Mouse (Mus musculus): ENCODE results near the gene Fam19a1.

Gene Fam19a1

DNA sequence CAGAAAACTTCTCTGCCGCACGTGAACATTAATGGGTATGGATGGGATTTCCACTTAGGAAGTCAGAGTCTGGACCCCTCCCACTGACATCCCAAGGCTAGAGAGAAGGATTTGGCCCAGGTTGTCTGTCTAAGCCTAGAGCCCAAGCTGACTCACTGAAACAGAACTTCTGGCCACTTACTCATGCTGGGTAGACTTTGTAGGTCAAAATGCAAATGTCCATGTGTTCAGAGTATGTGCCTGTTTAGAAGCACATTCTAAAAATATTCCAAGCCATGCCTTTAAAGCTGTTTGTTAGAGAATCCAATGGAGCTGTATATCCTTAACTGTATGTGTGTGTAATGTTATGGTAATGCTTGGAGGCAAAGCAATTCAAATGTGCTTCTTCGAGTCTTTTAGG, 145.7 kb downstream of the Fam19a1 start:
- DNase-seq (ENCODE audit: low spot score in 2 of 2) = no peak

DNA sequence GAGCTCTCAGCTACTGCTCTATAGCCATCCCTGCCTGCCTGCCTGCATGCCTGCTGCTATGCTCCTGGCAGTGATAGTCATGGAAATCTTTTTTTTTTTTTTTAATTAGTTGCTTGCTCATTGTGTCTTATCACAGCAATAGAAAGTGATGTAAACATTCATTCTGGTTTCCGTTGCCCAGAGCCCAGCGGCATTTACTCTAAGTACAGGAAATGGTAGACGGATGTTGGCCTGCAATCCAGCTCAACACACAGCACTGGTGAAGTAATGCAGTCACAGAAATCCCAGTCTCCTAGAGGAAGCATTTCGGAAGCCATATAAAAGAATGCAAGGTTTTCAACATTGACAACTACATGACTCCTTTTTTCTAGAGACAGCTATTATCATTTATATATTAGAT, 153.5 kb downstream of the Fam19a1 start:
- DNase-seq (ENCODE audit: low spot score in 2 of 2) = no peak

DNA sequence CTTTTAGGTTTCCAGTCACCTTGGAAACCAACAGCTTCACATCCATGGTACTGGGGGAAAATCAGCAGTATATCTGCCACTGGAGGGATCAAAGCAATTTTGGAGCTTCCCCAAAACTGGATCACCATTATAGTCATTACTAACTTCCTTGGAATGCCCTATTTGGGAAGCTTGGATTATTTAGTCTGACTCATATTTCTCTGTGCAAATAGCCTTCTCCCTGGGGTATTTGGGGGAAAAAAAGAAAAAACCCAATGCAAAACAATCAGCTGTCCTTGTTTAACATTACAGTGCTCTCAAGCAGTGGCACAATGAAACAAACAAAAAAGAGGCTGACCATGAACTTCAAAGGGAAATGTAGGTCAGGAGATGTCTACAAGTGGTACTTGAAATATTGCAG, 155.8 kb downstream of the Fam19a1 start:
- no peak for DNase-seq (ENCODE audit: low spot score in 2 of 2)

DNA sequence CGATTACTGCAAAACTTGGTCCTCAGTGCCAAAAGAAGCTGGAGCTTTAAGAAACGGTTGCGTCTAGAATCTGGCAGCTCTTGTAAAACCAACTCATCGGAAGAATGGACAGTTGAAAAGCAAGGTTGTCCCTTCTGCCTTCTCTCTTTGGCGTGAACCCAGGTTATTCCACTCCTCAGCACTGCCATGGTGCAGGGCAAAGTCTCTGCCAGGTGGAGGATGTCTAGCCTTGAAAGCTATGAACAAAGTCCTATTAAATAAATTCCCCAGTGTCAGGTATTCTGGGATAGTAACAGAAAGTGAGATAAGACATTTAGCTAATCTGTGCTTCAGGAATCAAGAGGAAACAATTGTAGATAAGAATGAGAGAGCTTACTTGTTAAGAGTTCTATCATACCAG, 157.5 kb downstream of the Fam19a1 start:
- no peak for DNase-seq (ENCODE audit: low spot score in 2 of 2)

DNA sequence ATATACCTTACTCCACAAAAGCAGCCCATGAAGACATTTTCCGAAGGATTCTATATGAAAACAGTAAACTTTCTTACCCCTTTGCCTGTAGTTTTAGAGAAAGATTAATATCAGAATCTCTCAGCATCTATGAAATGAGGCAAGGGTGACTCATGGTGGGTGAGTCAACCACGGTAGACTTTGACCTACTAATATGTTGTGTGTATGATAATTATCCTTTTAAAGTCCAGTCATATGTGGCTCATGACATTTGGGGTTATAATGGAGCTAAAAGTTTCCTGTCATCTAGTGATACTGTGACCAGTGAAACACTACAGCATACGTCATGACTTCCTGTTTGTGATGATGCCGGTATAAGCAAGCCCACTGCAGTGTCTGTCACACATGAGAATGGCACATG, 170.8 kb downstream of the Fam19a1 start:
- DNase-seq (ENCODE audit: low spot score in 2 of 2) = no peak

GRCm38 (mm10) chr6:96284590-96284989, 171.6 kb downstream of the Fam19a1 start:
- no peak for DNase-seq (ENCODE audit: low spot score in 2 of 2)

DNA sequence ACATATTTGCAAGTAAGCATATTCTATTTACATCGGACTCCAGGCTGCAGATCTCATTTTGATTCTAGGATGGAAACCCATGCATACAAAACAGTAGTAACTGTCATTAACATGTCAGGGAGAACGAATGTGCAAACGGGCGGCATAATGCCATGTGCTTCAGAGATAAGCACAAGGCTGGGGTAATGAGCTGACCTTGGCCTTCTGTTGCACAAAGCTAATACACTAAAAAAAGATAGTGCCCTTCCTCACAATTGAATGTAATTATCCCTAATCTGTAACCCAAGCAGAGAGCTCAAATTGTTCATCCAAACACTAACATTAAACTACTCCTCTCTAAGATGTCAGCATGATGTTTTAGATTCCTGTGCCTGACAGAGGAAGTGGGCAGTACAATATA, 173.3 kb downstream of the Fam19a1 start:
- no peak for DNase-seq (ENCODE audit: low spot score in 2 of 2)

- no peak for DNase-seq (ENCODE audit: low spot score in 2 of 2)
These were observed 174.4 kb downstream of the Fam19a1 start for GRCm38 (mm10) chr6:96287377-96287776.

GRCm38 (mm10) chr6:96289672-96290071, 176.7 kb downstream of the Fam19a1 start:
- DNase-seq (ENCODE audit: low spot score in 2 of 2) = no peak

DNA sequence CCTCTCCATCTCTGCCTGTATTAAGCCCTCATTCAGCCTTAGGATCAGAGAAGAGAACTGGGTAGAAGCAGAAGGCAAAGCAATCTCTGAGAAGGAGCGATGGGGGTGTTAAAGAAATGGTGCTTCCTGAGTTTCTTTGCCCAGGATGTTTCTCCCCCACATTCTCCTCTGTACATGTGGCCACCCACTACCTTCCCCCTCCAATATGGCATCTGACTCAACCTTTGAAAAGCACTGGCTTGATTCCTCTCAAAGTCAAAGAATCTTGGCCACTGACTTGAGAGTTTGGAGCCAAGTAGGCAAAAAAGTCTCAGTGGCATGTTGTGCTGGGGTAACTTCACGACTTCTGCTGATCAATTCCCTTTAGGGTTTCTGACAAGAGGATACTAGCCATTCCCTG, 234.5 kb downstream of the Fam19a1 start:
- no peak for DNase-seq (ENCODE audit: low spot score in 2 of 2)

- no peak for DNase-seq (ENCODE audit: low spot score in 2 of 2)
These were observed 236.6 kb downstream of the Fam19a1 start for GRCm38 (mm10) chr6:96349446-96350025.

GRCm38 (mm10) chr6:96369544-96369943, 256.6 kb downstream of the Fam19a1 start:
- DNase-seq (ENCODE audit: low spot score in 2 of 2) = no peak

GRCm38 (mm10) chr6:96372848-96373247, 259.9 kb downstream of the Fam19a1 start:
- DNase-seq (ENCODE audit: low spot score in 2 of 2) = no peak

- no peak for DNase-seq (ENCODE audit: low spot score in 2 of 2)
These were observed 260.3 kb downstream of the Fam19a1 start for GRCm38 (mm10) chr6:96373274-96373673.

- no peak for DNase-seq (ENCODE audit: low spot score in 2 of 2)
These were observed 263.8 kb downstream of the Fam19a1 start for GRCm38 (mm10) chr6:96376773-96377172.

DNA sequence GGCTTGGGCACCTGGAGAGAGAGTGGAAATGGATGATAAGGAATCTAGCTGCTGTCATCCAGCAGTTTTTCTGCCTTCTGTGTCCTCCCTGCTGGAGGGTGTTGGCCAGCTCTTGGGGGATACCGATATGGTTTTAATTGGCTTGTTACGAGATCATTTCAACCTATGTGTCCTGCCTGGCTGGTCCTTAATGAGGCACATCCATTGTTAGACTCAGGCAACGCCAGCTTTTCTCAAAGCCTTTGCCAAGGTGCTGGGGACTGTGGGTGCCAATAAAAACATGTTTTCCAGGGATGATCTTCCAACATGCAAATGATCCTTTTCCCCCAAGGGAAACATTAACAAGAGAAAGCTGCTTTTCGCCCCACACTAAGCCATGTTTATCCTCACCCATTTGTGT, 266.3 kb downstream of the Fam19a1 start:
- DNase-seq (ENCODE audit: low spot score in 2 of 2) = no peak

DNA sequence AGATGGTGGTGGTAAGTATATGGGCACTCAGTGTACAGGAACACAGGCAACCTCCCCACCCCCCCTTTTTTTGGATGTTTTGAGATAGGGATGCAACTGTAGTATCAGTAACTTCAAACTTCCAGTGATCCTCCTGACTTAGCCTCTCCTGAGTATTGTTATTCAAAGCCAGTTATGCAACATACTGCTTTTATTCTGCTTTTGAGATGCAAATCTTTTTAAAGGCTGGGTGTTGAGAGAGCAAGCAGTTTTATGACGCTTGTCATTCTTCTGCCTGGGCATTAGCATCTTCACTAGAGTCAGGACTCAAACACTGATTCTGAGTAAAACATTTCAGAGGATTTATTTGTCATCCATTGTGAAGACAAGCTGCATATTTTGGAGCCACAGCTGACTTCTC, 271.5 kb downstream of the Fam19a1 start:
- no peak for DNase-seq (ENCODE audit: low spot score in 2 of 2)

GRCm38 (mm10) chr6:96418866-96419265, 305.9 kb downstream of the Fam19a1 start:
- no peak for DNase-seq (ENCODE audit: low spot score in 2 of 2)

DNA sequence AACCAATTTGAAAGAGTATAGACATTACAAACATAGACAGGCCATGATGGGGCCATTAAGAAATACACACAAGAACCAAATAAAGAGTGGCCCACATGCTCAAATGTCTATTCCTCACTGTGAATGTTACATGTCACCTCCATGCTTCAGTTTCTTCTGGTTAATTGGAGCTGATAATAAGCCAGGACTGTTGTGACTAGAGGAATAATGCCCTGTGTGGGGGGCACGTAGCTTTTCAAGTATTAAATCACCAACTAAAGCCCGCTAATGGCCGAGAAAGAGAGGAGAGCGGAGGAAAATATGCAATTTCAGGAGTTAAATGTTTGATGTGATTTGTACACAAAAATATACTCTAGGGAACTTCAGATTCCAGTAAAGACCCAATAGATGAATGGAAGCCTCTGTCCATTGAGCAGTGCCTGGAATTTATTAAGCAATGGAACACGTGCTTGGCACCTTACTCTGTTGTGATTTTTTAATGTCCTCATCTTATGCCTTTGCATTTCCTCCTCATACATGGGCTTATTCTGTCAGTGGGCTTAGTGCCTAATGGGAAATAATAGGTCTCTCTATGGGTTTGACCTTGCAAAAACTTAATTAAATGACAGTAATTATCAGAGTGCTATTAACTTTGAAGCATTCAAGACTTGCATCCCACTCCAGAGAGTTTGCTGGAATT, 306.9 kb downstream of the Fam19a1 start:
- DNase-seq (ENCODE audit: low spot score in 2 of 2) = no peak

DNA sequence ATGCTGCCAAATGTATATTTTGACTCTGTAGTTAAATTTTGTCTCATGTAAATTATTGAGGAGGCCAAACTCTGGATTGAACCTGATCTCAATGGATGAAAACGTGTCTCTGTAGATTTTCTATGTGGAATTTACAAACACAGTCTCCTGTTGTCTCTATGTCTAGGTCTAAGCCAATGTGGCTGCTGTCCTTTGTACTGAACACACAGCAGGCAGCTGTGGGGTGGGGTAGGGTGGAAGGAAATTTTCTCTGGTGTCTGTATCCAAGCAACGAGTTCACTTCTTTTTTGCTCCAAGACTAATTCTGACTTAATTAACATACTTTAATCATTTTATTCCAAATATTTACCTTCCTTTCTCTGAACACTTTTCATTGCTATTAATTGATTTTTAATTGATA, 307.6 kb downstream of the Fam19a1 start:
- DNase-seq (ENCODE audit: low spot score in 2 of 2) = no peak

GRCm38 (mm10) chr6:96429390-96429789, 316.4 kb downstream of the Fam19a1 start:
- no peak for DNase-seq (ENCODE audit: low spot score in 2 of 2)

DNA sequence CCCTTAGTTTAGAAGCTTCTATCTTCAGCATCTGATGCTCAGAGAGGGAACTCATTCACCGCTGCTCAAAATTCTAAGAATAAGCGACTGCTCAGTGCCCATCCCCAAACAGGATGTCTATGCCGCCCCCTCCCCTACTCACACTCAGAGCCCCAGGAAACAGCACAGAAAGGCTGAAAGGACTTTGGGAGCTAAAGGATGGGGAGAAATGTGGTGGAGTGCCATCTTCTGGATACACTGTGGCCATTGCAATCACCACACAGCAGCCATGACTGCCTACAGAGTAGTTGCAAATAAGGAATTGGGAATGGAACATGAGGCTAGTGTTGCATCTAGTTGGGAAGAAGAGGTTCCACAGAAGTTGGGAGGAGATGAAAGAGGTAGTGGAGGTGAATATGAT, 319.4 kb downstream of the Fam19a1 start:
- DNase-seq (ENCODE audit: low spot score in 2 of 2) = no peak

GRCm38 (mm10) chr6:96433896-96434295, 320.9 kb downstream of the Fam19a1 start:
- no peak for DNase-seq (ENCODE audit: low spot score in 2 of 2)

GRCm38 (mm10) chr6:96435545-96435944, 322.6 kb downstream of the Fam19a1 start:
- no peak for DNase-seq (ENCODE audit: low spot score in 2 of 2)
